Mouse (Mus musculus) left cerebral cortex, postnatal 36 days (tissue): ENCODE measurements around the gene Ssna1. TPM values are rescaled to one million over a fixed set of nuclear protein-coding genes. Genes with fewer than 3 reads are reported as not detected.

Experiments used
- DNase-seq, 2 experiments: peaks; one replicate each; pipeline ENCODE4 v3.0.0; 2021 to 2022; ENCODE audit warnings: low spot score in 2 of 2, mixed read lengths in 1 of 2
- intact Hi-C: fragments of 180-260 bp; cut with DNase I; formaldehyde crosslinking; loops from one replicate; pipeline ENCODE4 v1.15.1; 2025
- total RNA-seq, 2 experiments: library from RNA; stranded (reverse); gene quantifications; 2 replicates each; pipeline ENCODE4 v1.2.3; 2021

The Ssna1 gene
- total RNA-seq = 10 to 100 TPM; 60.1 to 68.3 TPM

DNA sequence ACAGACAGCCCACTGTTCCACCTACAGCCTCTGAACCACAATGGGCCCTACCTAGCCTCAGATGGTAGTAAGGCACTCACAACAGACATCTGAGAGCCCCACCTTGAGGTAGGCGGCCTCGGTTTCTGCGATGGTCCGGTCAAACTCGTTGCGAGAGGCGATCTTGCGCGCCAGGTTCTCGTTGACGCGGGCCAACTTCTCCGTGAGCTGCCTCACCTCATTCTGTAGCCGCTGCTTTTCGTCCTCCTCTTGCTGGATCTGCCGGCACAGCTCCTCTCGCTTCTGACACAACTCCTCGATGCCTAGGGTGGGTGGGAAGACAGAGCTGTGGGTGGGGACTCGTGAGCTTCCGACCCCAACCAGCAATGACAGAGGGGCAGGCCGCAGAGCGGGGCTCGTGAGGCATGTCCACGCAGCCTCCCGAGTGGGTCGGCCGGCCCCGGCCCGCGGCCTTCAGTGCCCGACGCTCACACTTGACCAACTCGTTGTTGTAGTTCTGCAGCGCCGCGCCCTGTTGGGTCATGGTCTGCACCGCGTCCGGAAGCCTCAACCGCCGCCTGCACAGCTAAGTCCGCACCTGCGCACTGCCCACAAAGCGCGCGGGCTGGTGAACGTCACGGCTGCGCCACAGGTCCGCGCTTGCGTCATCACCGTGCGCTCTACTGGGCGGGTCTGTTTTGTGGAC lies at the start of gene Ssna1, which contains the start of gene Anapc2:
Ssna1 (minus strand) TSS at position 612 of the 685 bp plus-strand sequence.
Anapc2 (plus strand) TSS at position 652 of the 685 bp plus-strand sequence.
- peak; percentile 97 to 98 for DNase-seq
- intact Hi-C loops = loop anchor here (5.0 kb wide), 1 partner anchor 60 kb away; the partner anchor contains the start of gene Man1b1

DNA sequence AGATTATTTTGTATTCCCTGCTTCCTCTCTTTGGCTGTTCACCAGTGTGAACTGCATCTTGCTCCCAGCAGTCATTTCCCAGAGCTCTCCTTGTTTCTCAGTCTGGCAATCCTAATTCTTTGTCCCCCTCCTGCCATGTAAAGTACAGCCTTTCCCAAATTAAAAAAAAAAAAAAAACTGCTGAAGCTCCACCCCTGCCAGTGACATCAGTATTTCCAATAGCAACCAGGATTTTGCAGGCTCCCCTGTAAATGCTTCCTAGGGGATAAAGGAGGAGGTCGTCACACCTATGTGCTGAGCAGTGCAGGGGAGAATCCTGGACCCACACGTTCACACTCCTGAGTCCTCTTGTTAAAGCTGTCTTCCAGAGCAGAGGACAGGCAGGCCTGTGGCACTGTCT lies 47.8 kb upstream of the Ssna1 start:
- DNase-seq = no peak

DNA sequence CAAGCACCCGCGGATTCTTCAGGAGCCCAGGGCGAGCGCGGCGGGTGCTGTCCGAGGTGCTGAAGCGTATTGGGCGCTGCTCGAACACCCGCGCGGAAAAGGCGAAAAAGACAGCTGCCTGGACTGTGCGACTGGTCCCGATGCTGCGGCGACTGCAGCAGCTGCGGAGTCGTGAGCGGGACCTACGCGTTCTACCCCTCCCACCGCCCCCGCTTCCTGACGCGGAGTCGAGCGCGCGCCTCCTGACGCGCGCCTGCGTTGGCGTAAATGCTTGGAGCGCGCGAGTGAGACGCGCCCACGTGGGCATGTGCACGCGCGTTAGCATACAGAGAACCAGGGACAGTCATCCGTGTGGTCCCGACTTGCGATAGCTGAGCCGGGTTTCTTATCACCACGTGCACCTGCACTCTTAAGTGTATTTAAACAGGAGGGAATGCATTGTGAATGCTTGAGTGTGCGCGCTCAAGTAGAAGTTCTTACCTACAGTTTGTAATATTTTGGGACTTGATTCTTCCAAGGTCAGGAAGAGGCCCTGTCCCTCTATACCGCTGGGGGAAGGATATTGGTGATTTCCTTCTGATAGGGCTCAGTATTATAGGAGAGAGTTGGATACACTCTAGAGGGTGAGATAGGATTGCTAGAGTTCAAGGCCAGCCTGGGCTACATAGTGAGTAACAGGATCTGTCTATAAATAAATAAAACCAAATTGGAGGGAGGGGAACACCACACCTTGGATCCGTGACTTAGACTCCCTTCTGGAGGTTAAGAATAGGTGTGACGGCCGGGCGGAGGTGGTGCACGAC lies 46.9 kb upstream of the Ssna1 start, which contains the start of gene Grin1:
Grin1 (minus strand) TSS at position 217 of the 803 bp plus-strand sequence.
- intact Hi-C loops = loop anchor here (1.0 kb wide), 1 partner anchor 84 kb away; no protein-coding TSS in a partner anchor
- DNase-seq = peak; percentile 87 to 91

More for the DNA sequence above, 47.8 kb upstream of the Ssna1 start:
- intact Hi-C loops = no loop called here

DNA sequence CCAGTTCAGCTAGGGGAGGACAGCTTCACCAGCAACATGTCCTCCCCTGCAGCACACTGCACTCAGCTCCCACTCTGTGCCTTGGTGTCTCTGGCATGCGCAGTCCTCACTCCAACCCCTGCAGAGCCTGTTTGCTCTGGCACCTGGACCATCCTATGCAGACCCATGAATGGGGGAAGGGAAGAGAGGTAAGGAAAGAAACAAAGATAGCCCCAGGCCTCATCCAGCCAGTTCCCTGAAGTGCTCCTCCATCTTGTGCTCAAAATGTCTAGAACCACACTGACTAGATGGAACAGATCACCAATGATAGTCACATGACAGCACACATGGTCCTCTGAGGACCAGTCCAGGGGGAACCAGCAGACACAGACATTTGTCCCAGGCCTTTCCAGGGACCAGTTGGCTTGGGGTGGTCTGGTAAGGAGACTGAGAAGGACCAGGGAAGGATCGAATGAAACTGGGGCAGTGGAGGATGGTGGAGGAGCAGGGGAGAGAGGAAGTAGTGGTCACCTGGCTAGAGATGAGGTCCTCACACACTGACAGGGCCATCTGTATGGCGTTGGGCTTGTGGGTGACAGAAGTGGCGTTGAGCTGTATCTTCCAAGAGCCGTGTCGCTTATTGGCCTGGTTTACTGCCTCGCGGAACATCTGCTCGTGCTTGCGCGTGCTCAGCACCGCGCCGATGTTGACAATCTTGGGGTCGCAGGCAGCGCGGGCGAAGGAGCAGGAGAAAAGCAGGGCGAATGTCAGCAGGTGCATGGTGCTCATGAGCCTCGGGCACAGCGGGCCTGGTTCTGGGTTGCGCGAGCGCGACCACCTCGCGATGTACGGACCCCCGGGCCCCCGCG lies 46.1 kb upstream of the Ssna1 start:
- intact Hi-C loops = no loop called here
- peak; percentile 66 to 73 for DNase-seq

DNA sequence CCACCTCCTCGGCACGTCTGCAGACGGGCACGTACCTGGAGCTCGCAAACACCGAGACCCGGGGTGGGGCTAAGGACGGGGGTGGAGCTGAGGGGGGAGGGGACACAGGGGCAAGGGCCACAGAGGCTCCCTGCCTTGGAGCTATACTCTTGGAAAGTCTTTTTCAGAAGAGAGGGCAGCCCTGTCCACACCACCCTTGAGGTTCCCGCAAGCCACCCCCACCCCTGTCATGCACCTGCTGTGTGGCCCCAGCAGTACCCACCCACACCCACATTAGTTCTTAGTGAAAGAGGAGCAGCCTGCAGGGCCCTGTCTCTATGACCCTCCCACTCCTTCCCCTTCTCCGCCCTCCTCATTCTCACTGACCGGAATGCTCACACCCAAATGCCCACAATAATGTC lies 39.3 kb upstream of the Ssna1 start:
- no peak for DNase-seq
- intact Hi-C loops = no loop called here

DNA sequence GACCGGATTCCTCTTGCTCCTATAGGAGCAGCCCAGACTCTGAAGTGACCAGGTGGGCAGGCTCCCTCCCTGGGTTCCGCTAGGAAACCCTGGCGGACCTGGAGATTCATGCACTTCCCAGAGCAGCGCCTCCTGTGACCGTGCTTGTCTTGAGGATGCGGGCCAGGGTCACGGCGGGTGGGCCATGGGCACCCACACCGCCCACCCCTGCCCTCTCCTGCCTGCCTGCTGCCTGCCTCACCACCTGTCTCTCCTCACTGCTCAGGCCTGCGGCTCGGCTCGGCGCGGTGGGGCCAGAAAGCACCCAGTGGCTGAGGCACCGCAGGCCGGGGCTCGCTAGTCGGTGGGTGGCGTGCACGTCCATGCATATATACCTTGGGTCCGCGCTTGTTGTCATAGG lies 38.7 kb upstream of the Ssna1 start:
- no peak for DNase-seq
- intact Hi-C loops = no loop called here

DNA sequence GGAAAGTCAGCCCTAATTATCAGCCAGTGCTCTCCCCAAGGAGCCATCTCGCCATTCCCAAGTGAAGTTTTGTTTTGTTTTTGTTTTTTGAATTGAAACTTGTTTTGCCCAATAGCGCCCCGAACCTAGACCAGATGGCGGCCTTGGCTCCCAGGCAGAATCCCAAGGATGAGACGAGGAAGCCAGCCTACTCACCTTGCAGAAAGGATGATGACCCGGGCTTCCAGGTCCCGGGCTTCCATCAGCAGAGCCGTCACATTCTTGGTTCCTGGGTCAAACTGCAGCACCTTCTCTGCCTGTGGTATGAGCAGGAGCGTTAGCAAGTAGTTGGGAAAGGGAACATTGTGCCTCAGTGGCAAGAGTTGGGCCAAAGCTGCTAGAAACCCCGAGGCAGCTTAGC lies 37.9 kb upstream of the Ssna1 start:
- no peak for DNase-seq
- intact Hi-C loops = no loop called here

DNA sequence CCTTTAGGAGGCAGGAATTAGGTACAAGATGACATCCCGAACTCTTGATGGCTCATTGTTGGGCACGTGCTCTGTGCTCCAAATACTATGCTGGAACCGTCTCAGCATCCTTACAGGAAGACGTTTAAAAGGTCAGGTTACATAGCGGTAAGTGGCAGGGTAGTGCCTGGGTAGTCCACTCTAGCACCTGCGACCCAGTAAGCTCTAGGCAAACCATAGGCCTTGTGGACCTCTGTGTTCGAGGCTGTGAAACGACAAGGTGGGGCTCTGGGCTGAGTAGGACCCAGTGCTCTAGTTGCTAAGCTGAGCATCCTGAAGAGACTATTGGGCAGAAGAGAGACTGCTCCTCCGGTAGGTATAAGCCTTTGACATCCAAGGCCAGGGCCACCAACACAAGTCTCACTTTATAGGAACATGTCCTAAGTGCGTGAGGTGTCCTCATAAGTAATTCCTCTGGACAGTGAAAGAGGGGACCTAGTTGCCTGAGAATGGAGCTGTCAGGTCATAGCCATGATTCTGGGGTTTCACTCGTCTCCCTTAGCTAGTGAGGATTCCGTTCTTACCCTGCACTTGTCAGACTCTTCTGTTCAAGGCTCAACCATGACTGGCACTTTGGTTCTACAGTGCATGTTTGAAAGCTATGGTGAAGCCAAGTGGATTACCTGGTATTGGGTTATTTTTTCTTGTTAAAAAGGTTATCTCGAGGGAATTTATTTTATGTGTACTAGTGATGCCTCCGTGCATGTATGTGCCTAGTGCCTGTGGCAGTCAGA lies 33.5 kb upstream of the Ssna1 start:
- no peak for DNase-seq
- intact Hi-C loops = no loop called here

DNA sequence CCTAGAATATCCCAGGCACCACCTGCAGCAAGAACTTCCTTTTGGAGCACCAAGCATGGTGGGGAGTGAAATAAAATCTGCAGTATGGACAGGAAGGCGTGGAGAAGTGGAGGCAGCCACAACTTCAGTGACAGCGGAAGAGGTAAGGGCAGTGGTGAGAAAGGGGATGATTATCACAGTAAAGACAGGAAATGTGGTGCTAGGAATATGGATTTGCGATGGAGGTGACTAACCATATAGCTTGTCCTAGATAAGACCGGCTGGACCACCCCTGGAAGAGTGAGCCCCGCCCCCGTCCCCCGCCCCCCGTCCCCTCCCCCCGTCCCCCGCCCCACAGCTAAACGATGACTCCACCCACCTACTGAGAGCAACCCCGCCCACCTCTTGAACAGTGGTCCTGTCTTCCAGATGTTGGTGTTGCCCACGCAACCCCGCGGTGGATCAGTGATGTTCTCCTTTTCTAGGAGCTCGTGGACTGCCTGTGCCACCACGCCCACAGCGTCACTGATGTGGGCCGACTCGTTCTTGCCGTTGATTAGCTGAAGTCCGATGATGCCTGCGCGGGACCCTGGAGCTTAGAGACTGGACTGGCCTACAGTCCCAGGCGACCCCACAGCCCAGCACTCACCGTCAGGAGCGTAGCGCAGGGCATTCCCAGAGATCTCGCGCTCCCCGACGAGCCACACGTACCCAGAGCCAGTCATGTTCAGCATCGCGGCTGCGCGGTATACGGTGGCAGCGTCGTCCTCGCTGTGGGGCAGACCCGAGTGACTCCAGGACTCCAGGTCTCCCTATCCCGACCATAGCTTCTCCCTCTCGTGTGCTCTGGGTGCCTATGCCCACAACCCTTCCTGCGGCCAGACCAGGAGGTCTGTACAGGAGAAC lies 32.7 kb upstream of the Ssna1 start:
- intact Hi-C loops = no loop called here
- no peak for DNase-seq

DNA sequence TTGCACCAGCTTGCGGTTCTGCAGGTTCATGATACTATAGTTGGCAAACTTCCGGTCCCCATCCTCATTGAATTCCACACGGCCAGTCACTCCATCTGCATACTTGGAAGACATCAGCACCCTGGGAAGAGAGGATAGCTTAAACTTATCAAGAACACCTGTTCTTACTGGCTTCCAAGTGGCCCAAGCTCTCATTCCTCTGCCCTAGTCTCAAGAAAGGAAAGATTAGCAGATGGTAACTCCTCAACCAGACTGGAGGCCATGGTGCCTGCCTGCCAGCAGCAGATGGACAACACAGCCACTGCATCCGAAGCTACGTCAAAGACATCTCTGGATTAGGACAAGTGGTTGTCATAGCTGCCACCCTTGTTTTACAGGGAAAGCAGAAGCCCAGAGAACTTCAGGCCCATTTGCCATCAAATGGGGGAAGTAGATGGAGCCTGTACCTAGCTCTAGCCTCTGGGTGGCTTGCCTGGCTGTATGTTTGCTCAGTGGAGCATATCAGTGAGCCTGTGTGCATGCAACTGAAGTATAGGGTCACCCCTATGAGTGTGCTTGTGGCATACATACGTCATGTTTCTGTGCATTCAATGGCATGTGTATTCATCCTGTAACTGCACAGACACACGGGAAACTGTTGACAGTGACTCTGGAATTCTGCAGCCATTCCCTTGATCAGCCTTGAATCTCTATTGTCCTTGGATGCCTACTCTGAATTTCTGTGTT lies 31.9 kb upstream of the Ssna1 start:
- intact Hi-C loops = no loop called here
- DNase-seq = no peak

DNA sequence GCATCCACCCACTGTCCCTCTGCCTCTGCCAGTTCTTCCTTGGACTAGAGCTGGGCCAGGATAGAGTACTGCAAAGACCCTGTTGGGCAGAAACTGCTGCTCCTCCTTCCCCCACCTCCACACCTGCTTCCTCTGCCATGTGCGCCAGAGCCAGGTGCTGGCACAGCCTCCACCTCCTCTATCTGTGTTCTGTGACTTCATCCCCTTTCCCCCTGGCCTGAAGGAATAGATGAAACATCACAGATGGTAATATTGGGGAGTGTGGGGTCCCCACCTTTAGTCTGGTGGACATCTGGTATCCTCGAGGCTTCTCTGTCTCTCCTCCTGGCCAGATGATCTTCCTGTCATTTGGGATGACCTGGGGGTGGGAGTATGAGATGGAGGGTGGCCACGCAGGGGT lies 31.2 kb upstream of the Ssna1 start:
- intact Hi-C loops = no loop called here
- DNase-seq = no peak

DNA sequence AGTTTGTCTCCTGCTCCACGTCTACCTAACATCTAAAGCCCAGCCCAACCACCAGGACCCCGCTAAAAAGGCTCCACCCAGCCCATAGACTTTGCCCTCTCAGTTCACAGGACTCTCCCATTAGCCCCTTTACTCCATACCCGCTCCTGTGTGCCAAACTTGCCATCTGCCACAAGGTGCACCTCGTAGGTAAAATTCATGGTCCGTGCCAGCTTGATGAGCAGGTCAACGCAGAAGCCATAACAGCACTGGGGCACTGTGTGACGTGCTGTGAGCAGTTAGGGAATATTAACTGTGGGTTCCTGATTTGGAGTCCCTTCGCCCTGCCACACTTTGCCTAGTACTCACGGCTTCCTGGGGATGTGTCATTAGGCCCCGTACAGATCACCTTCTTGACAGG lies 25.8 kb upstream of the Ssna1 start:
- intact Hi-C loops = no loop called here
- no peak for DNase-seq

DNA sequence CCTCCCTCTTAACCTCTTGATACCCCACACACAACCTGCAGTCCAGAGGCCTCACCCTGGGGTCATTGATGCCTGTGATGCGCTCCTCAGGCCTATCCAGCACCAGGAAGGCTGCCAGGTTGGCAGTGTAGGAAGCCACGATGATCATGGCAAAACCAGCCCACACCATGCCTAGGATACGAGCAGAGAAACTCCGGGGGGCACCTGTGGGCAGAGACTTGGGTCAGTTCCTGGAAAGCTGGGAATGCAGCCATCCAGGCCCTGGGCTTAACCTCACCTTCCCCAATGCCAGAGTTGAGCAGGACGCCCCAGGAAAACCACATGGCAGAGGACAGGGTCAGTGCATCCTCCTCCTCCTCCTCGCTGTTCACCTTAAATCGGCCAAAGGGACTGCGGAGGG lies 24.9 kb upstream of the Ssna1 start:
- no peak for DNase-seq
- intact Hi-C loops = no loop called here

DNA sequence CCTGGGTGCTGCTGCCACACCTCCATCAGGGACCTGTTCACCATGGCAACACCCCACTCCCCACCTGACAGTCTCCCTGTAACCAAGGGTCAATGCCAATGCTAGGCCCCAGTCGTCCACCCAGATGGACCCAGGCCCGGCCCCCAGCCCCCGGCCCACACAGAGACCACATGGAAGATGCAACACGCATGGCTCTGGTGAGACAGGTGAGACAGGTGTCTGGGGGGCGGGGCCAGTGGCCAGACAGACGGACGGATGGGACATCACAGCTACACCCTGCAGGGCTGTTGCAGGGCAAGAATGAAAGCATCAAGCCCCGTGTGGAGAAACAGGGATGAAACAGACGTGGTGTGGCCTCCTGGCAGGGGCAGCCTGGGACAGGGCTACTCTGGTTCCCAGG lies 21.5 kb upstream of the Ssna1 start:
- DNase-seq = no peak
- intact Hi-C loops = loop anchor here (1.0 kb wide), 1 partner anchor 20 kb away; no protein-coding TSS in a partner anchor

DNA sequence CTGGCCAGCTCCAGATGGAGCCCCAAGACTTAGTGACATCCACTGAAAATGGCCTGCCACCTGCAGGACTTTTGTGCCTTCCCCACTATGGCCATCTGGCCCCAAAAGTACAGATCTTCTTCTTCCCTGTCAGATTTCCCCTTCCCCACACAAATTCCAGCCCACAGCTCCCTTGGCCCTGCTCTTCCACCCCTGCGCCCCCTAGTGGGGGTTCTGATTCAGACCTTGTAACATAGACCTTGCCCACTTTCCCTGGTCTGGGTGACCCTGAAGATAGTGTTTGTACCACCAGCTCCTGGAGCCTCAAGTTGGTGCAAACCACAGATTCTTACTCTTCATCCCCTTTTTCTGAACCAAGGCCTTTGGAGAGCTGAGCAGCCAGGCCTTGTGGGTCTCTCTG lies 20.6 kb upstream of the Ssna1 start:
- peak; percentile 67 for DNase-seq
- intact Hi-C loops = loop anchor here (1.0 kb wide), 1 partner anchor 20 kb away; no protein-coding TSS in a partner anchor

DNA sequence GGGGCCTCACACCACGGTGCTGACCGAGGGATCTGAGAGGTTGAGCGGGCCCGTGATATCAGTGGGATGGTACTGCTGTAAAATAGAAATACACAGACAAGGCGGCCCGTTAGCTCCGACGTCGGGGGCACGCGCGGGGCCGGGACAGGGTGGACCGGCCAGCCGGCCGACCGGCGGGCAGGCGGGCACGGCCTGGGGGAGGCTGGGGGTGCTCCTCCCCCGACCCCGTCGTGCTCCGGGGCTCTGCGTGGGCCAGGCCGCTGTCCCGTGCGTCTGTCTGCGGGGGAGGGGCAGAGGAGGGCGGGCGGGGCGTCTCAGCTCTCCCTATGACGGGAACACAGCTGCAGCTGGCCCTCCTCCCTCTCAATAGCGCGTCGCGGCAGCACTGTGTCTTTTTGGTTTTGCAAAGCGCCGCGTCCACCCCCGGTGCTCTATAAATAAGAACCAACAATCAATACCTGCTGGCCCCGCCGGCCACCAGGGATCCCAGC lies 19.9 kb upstream of the Ssna1 start:
- intact Hi-C loops = no loop called here
- DNase-seq = peak; percentile 59 to 60
